Mouse (Mus musculus) heart, postnatal 36 days (tissue): ENCODE measurements around the gene Agr2. TPM values are rescaled to one million over a fixed set of nuclear protein-coding genes. Genes with fewer than 3 reads are reported as not detected.

Experiments used
- total RNA-seq, 2 experiments: library from RNA; stranded (reverse); gene quantifications; 2 replicates each; pipeline ENCODE4 v1.2.3; 2021

Gene Agr2
- total RNA-seq, 2 experiments from 2014 or later: not detected

Other genes starting within 250 kb of the Agr2 start
- not detected for gene Agr3, start 67.3 kb upstream of the Agr2 start, total RNA-seq
- gene Tspan13, start 49.6 kb downstream of the Agr2 start, total RNA-seq: 10 to 100 TPM; 47.2 to 57.1 TPM
- gene Ankmy2, start 164.2 kb downstream of the Agr2 start, total RNA-seq: 10 to 100 TPM; 14.5 to 17.2 TPM
- 100 to 1,000 TPM; 170 to 180 TPM for gene Bzw2, start 165.2 kb downstream of the Agr2 start, total RNA-seq